Comparison of ENCODE assay signal across 12 mouse cellular contexts in genomic region chrX:168663982-168664689, GRCm38 (mm10). TPM values are rescaled to one million over a fixed set of nuclear protein-coding genes. Genes with fewer than 3 reads are reported as not detected.
DNase-seq lines count a peak whose midpoint lies in the region; ATAC-seq and TF ChIP-seq lines count a peak whose summit lies in the region.
"Had no signal": no experiment of that assay in that cellular context is flagged by ENCODE, and none has a peak within 500 bp of the region (broad histone marks: within the 10 kb centered on the region; RNA-seq: fewer than 3 reads in every experiment).

No protein-coding gene starts in this region.

- peak overlapping the region; percentile 57 for H3K27ac ChIP-seq in gastrocnemius, adult 2 months
- H3K27ac ChIP-seq in heart, embryonic 15.5 days, result peak overlapping the region; percentile 18; the same call in 1 of the 2 replicates
- no peak overlapping the region for H3K27ac ChIP-seq in lung, postnatal 0 days (ENCODE audit: low read length)
- no peak overlapping the region for H3K27ac ChIP-seq in hindbrain, embryonic 10.5 days

- no peaks in the 10 kb centered on the region for H3K9me3 ChIP-seq in heart, embryonic 15.5 days (replicated peaks)
- no peaks in the 10 kb centered on the region for H3K9me3 ChIP-seq in lung, postnatal 0 days (ENCODE audit: low read length)
- H3K9me3 ChIP-seq in hindbrain, embryonic 10.5 days, result no peaks in the 10 kb centered on the region

- H3K4me1 ChIP-seq in heart, embryonic 15.5 days (replicated peaks), result no peaks in the 10 kb centered on the region
- H3K4me1 ChIP-seq in lung, postnatal 0 days (ENCODE audit: insufficient read depth, low read depth, low read length), result no peaks in the 10 kb centered on the region
- no peaks in the 10 kb centered on the region for H3K4me1 ChIP-seq in hindbrain, embryonic 10.5 days (replicated peaks)

- WGBS in heart, embryonic 15.5 days, result 44% methylated on average over 12 of the region's 12 CpGs
- WGBS in lung, postnatal 0 days, result 57% methylated on average over 12 of the region's 12 CpGs
- WGBS in hindbrain, embryonic 10.5 days, result 73% methylated on average over 12 of the region's 12 CpGs

- ATAC-seq in heart, embryonic 15.5 days (replicated peaks; ENCODE audit: insufficient number of reproducible peaks, insufficient read depth, low FRiP score, low read depth), result peak; percentile 82; the same call in 1 of the 2 replicates
- peak; percentile 92 for ATAC-seq in lung, postnatal 0 days
- ATAC-seq: intestine, postnatal 0 days had no signal

- H3K4me3 ChIP-seq in gastrocnemius, adult 2 months, result no peak overlapping the region
- H3K4me3 ChIP-seq in heart, embryonic 15.5 days, result no peak overlapping the region
- H3K4me3 ChIP-seq in lung, postnatal 0 days (ENCODE audit: low read depth, low read length), result no peak overlapping the region
- H3K4me3 ChIP-seq in hindbrain, embryonic 10.5 days, result no peak overlapping the region

- no peak overlapping the region for H3K9ac ChIP-seq in heart, embryonic 15.5 days
- no peak overlapping the region for H3K9ac ChIP-seq in lung, postnatal 0 days (replicated peaks; ENCODE audit: low read depth)

- peaks cover 6% of the 10 kb centered on the region for H3K36me3 ChIP-seq in heart, embryonic 15.5 days
- no peaks in the 10 kb centered on the region for H3K36me3 ChIP-seq in lung, postnatal 0 days (ENCODE audit: insufficient read depth, low read length)
- H3K36me3 ChIP-seq in hindbrain, embryonic 10.5 days, result peaks cover 44% of the 10 kb centered on the region

- H3K4me2 ChIP-seq in heart, embryonic 15.5 days, result no peak overlapping the region
- H3K4me2 ChIP-seq in lung, postnatal 0 days (replicated peaks; ENCODE audit: low read depth, low read length), result no peak overlapping the region

- intact Hi-C loops in gastrocnemius, adult 2 months (cut with DNase I), result loop anchor here (5.0 kb wide), 1 partner anchor 273 kb away; no protein-coding TSS in a partner anchor
- intact Hi-C loops in gastrocnemius, postnatal 36 days (cut with DNase I), result no loop called here

- H3K27me3 ChIP-seq in heart, embryonic 15.5 days, result no peaks in the 10 kb centered on the region
- no peaks in the 10 kb centered on the region for H3K27me3 ChIP-seq in lung, postnatal 0 days (replicated peaks; ENCODE audit: insufficient read depth, low read length)
- peaks cover 8% of the 10 kb centered on the region; the same call in 1 of the 2 replicates for H3K27me3 ChIP-seq in hindbrain, embryonic 10.5 days (ENCODE audit: insufficient read depth, poor library complexity, severe bottlenecking)

- peak; percentile 33; the same call in 1 of the 2 replicates for TF ChIP-seq CTCF in gastrocnemius, adult 2 months (IDR thresholded peaks at IDR 0.05)
- TF ChIP-seq CTCF in lung, postnatal 0 days (IDR thresholded peaks at IDR 0.05), result peak; percentile 48

- no peak for TF ChIP-seq EP300 in lung, postnatal 0 days (IDR thresholded peaks at IDR 0.05)

- peak; percentile 46 for DNase-seq in gastrocnemius, adult 2 months
- no peak for DNase-seq in gastrocnemius, postnatal 36 days
- peak; percentile 38 for DNase-seq in R1 (ENCODE audit: low read depth, low spot score)
- DNase-seq in lung, postnatal 0 days (ENCODE audit: low spot score), result peak; percentile 62
- DNase-seq in adrenal gland, adult 18-20 months (ENCODE audit: low spot score in 2 of 2), result no peak
- no peak for DNase-seq in hindbrain, embryonic 10.5 days (ENCODE audit: low spot score)
- no peak for DNase-seq in urinary bladder, postnatal 25 days (ENCODE audit: low spot score)
- DNase-seq: midbrain, embryonic 14.5 days; spleen, adult 18-20 months; thymus, postnatal 25 days had no signal

RNA-seq across cellular contexts. Expression of gene Msl3, which starts 9.6 kb away (rescaled TPM):
- total RNA-seq in gastrocnemius, adult 2 months (2021), result 10 to 100 TPM; 40.1 to 44.2 TPM
- total RNA-seq in gastrocnemius, postnatal 36 days (2021), result 10 to 100 TPM; 41.0 to 42.0 TPM
- polyA plus RNA-seq in heart, embryonic 15.5 days (2015; fragmentation: Nextera tagmentation; extraction: Ambion mirVana), result 34.6 and 36.3 TPM in 2 replicates
- polyA plus RNA-seq in lung, postnatal 0 days (2015; fragmentation: Nextera tagmentation; extraction: Ambion mirVana), result 23.8 and 25.3 TPM in 2 replicates
- total RNA-seq in adrenal gland, adult 18-20 months (2021), result 10 to 100 TPM; 37.2 to 46.8 TPM
- polyA plus RNA-seq in hindbrain, embryonic 10.5 days (2016; fragmentation: Nextera tagmentation; extraction: Ambion mirVana), result 23.9 and 26.5 TPM in 2 replicates

Comparison
In these comparisons a context has a peak if more than half of its experiments do, and no peak if none do; other contexts are left out.
1. DNase-seq: peak in gastrocnemius, adult 2 months (single experiment), R1 (single experiment) and lung, postnatal 0 days (single experiment); none in gastrocnemius, postnatal 36 days (0 of 2), adrenal gland, adult 18-20 months (0 of 2), hindbrain, embryonic 10.5 days (single experiment) and urinary bladder, postnatal 25 days (single experiment).
2. H3K27ac ChIP-seq: peak in gastrocnemius, adult 2 months (single experiment) and heart, embryonic 15.5 days (single experiment); none in lung, postnatal 0 days (single experiment) and hindbrain, embryonic 10.5 days (single experiment).